Mouse (Mus musculus) heart, postnatal 0 days (tissue): Measurements from ENCODE around the gene Tbc1d10c.

Source experiments
- CTCF ChIP-seq: IDR thresholded peaks from 2 replicates; pipeline ENCODE4 v1.5.1; 2016; ENCODE audit warnings: antibody characterized with exemption, control low read depth, low read depth
- EP300 ChIP-seq: IDR thresholded peaks from 2 replicates; pipeline ENCODE4 v1.6.1; 2016; ENCODE audit warnings: antibody characterized with exemption, low read depth

DNA sequence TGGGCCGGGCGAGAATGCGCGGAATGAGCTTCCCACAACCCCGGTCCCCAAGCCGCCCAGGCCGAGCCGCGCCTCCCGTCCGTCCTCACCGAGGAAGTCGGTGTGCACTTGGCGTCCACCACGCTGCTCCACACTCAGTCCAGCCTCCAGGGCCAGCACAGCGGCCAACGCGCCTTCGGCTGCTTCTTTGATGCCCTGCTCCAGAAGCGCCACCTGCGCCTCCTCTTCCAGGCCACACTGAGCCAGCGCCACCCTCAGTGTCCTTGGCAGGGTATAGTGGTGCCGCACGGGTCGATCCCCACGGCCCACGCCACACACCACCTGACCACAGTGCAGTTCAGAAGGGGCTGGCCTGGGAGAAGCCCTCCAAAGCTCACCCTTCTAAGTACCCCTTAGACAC lies 21.3 kb downstream of the Tbc1d10c start:
- TF ChIP-seq CTCF (no peak), EP300 (0 out of 2 replicates have a peak, but pooled peaks have one; percentile 16)
